Mouse (Mus musculus) brain, embryonic 14.5 days (tissue): ENCODE measurements around the gene Myocd.

Experiments used
- CTCF ChIP-seq: fragments of 200-500 bp; IDR thresholded peaks from 2 replicates; pipeline ENCODE4 v1.5.1; 2012; ENCODE audit warnings: inconsistent platforms, mild to moderate bottlenecking, moderate library complexity, borderline replicate concordance; ENCODE audit not compliant: insufficient read depth, insufficient read length; ENCODE audit errors: extremely low read depth
- POLR2A ChIP-seq: fragments of 200-500 bp; IDR thresholded peaks from 2 replicates; pipeline ENCODE4 v1.6.1; 2012; ENCODE audit warnings: mild to moderate bottlenecking, inconsistent platforms, borderline replicate concordance; ENCODE audit not compliant: poor library complexity, insufficient read depth, insufficient read length, severe bottlenecking; ENCODE audit errors: extremely low read depth

- TF ChIP-seq CTCF: no peak
- TF ChIP-seq POLR2A: no peak
Measured at GRCm38 (mm10) chr11:65250366-65250765, 19.4 kb downstream of the Myocd start.
